Mouse (Mus musculus): Measurements from ENCODE around the gene 1700020L24Rik. TPM values are rescaled to one million over a fixed set of nuclear protein-coding genes. Genes with fewer than 3 reads are reported as not detected.

The 1700020L24Rik gene
- polyA plus RNA-seq, 1 experiment from 2014 or later, result 1.0 TPM

Other genes with a start within 250 kb of the 1700020L24Rik start
- gene Slfn3, start 246.3 kb upstream of the 1700020L24Rik start, polyA plus RNA-seq (2015; fragmentation: Nextera tagmentation; extraction: Ambion mirVana), result 0.15 and 0.26 TPM in 2 replicates
- not detected in 2 replicates for gene Slfn14, start 151.0 kb upstream of the 1700020L24Rik start, polyA plus RNA-seq (2015; fragmentation: Nextera tagmentation; extraction: Ambion mirVana)
- 122 and 125 TPM in 2 replicates for gene Ap2b1, start 138.7 kb upstream of the 1700020L24Rik start, polyA plus RNA-seq (2015; fragmentation: Nextera tagmentation; extraction: Ambion mirVana)
- gene Pex12, start 135.1 kb upstream of the 1700020L24Rik start, polyA plus RNA-seq (2015; fragmentation: Nextera tagmentation; extraction: Ambion mirVana), result 19.1 and 22.5 TPM in 2 replicates
- 24.7 and 31.4 TPM in 2 replicates for gene Rasl10b, start 28.5 kb upstream of the 1700020L24Rik start, polyA plus RNA-seq (2015; fragmentation: Nextera tagmentation; extraction: Ambion mirVana)
- gene Gas2l2, start 8.2 kb upstream of the 1700020L24Rik start, polyA plus RNA-seq (2015; fragmentation: Nextera tagmentation; extraction: Ambion mirVana), result 0.39 and 0.81 TPM in 2 replicates
- 1.8 and 1.9 TPM in 2 replicates for gene Mmp28, start 25.4 kb downstream of the 1700020L24Rik start, polyA plus RNA-seq (2015; fragmentation: Nextera tagmentation; extraction: Ambion mirVana)
- gene Taf15, start 35.4 kb downstream of the 1700020L24Rik start, polyA plus RNA-seq (2015; fragmentation: Nextera tagmentation; extraction: Ambion mirVana), result 8.8 and 17.1 TPM in 2 replicates
- not detected in 2 replicates for gene Heatr9, start 84.5 kb downstream of the 1700020L24Rik start, polyA plus RNA-seq (2015; fragmentation: Nextera tagmentation; extraction: Ambion mirVana)
- 0.60 TPM in 1 of 2 replicates, not detected in the other for gene Ccl5, start 92.8 kb downstream of the 1700020L24Rik start, polyA plus RNA-seq (2015; fragmentation: Nextera tagmentation; extraction: Ambion mirVana)
- gene Ccl9, start 141.0 kb downstream of the 1700020L24Rik start, polyA plus RNA-seq (2015; fragmentation: Nextera tagmentation; extraction: Ambion mirVana), result 1.9 TPM in 2 replicates
- gene Ccl6, start 155.4 kb downstream of the 1700020L24Rik start, polyA plus RNA-seq (2015; fragmentation: Nextera tagmentation; extraction: Ambion mirVana), result 1.9 and 2.4 TPM in 2 replicates
- gene Rpl9-ps1, start 207.9 kb downstream of the 1700020L24Rik start, polyA plus RNA-seq (2015; fragmentation: Nextera tagmentation; extraction: Ambion mirVana), result not detected in 2 replicates
- gene Ccl3, start 211.7 kb downstream of the 1700020L24Rik start, polyA plus RNA-seq (2015; fragmentation: Nextera tagmentation; extraction: Ambion mirVana), result 0.67 and 1.8 TPM in 2 replicates
- gene Ccl4, start 224.9 kb downstream of the 1700020L24Rik start, polyA plus RNA-seq (2015; fragmentation: Nextera tagmentation; extraction: Ambion mirVana), result 0.93 TPM in 1 of 2 replicates, not detected in the other

Measured in forebrain, embryonic 16.5 days (tissue).